Mouse (Mus musculus): Measurements from ENCODE around the gene Nom1.
A peak's percentile ranks its signal among the peaks of the same experiment; 100 is the strongest.
"Not testable (repeated sequence)": the region's sequence is repeated elsewhere in the genome, so short reads cannot be mapped to it uniquely, and the experiment has no call there.

Gene Nom1

DNA sequence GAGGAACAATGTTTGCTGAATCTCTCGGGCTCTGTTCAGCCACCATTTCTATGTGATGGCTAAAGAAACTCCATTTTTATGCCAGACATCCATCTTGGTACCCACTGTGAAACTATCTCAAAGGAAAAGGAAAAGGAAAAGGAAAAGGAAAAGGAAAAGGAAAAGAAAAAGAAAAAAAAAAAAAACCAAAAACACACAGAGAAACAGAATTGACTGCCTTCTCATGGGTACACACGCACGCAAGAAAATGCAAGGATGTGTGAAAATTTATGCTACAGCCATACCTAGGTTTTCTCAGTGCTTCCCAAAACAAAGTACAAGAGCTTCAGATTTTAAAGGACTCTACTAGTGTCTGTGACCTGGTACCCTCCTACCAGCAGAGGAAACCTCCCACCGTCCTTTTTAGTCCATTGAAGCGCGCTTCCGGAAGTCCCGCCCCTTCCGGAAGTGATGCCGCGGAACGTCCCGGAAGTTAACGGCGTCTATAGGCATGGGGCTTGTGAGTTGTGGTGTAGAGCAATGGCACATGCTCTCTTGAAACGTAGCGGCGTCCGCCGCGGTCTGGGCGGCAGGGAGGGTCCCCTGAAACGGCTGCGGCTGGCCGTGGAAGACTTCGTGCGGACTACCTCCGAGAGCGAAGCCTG is at the start of gene Nom1:
Gene Nom1 (plus strand): TSS at position 437 of the 644 bp plus-strand sequence.
- peak; percentile 99 for DNase-seq

GRCm38 (mm10) chr5:29387591-29387990 is 46.9 kb upstream of the Nom1 start:
- no peak for DNase-seq

DNA sequence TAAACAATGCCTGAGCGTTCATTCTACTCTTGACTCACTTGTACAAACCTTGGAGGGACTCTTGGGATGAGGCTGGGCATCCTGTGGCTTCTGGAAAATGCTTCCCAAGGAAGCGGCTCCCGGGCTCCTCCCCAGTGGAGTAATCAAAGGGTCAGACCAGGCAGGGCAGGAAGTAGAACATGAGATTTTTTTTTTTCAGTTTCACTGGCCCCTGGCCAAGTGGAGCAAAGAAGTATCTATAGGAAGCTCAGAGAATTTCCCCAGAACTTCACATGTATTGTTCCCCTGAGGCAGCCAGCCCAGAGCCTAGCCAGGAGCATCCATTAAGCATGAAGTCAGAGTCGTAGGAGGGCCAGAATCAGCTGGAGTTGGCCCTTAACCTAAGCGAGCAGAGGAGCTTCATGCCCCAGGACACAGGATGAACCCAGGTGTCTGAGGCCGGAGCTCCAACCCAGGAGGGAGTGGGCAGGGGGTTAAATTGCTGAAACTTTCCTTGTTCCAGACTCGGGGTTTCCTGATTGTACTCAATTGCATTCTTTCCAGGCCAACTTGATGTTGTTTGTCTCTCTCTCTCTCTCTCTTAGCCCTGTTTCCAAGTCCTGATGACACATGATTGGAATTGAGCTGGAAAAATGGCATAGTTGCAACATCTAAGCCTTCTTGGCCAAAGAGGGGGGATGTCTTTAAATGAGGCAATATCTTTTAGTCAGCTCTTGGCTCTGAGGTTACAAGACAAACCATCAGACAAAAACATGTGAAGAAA is 46.1 kb upstream of the Nom1 start:
- peak; percentile 97 for DNase-seq

DNA sequence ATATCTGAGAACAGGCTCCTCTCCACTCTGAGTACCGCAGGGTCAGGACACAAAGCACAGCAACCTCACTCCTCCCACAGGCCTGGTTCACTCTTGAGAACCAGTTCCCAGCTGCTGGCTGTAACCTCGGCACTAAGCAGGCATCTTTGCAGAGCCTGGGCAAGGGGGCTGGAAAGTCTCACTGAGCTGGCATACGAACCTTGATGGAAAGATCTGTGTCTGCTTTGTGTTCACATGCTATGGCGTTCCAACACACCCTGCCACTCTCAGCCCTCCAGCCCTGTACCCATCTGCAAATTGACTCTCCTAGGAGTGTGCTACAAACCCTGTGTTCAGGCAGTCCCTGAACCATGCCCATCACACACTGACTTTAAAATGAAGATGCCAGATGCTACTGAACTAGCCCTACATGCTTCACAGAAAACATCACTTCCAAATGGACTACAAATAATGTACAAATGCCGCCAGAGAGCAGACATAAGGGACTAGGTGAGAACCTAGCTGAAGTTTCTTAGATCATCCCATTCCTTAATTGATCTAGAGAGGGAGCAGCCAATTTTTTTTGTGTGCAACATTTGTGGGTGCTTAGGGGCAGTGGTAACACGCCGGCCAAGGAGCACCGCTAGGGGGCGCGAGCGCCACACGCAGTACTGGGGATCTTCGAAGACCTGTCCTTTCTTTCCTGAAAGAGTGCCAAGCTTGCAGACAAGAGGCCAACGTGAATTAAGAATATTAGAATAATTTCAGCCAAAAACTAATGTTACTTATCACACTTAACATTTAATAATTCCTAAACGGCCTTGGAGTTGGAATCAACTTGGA is 45.3 kb upstream of the Nom1 start:
- peak; percentile 97 for DNase-seq

DNA sequence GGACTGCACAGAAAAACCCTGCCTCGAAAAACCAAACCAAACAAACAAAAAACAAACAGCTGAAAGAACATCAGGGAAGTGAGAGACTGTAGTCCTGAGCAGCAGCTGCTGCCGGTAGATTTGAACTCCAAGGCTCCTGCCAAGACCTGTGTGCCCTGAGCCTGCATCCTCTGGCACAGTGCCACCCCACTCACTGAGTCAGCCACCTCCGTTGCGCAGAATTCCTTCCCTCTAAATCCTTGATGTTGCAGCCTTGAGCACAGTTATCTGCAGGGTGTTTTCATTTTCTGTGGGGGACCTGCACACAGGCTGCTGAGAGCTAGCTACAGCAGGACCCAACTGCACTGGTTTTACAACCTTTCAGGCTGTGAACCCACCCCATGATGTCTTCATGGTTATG is 36.0 kb upstream of the Nom1 start:
- DNase-seq = peak; percentile 44

- no peak for DNase-seq
Measured at GRCm38 (mm10) chr5:29410854-29411253, 23.6 kb upstream of the Nom1 start.

DNA sequence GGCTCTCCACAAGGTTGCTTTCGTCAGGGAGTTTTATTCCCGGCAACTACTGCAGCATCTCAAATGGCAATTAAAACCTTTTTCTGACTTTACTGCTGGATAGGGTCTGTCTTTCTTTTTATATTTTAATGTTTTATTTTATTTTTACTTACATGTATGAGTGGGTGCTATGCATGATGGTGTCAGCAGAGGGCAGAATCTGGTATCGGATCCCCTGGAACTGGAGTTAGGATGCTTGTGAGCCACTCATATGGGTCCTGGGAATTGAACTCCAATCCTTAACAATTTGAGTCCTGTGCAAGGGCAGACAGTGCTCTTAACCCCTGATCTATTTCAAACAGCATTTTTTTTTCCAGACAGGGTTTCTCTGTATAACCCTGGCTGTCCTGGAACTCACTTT is 21.4 kb upstream of the Nom1 start:
- DNase-seq = no peak

GRCm38 (mm10) chr5:29423330-29423729 is 11.1 kb upstream of the Nom1 start:
- not testable (repeated sequence) for DNase-seq

DNA sequence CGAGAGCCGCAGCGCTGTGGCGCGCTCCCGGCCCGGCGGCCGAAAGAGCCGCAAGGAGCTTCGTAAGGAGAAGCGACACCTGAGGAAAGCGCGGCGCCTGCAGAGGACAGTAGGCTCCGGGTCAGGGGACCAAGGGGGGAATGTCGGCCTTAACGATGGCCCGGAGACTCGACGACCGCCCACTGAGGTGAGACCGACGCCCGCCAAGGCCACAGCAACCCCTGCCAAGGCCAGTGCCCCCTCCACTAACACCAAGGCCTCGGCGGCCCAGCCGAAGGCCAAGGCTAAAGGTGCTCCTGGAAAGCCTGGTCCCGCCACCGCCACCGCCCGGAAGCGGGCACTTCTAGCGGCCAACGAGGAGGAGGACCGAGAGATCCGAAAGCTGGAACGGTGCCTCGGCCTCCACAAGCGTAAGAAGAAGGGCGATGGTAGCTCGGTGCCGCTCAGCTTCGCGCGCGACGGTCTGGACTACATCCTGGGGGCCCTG is 451 bp downstream of the Nom1 start:
- peak; percentile 93 for DNase-seq

DNA sequence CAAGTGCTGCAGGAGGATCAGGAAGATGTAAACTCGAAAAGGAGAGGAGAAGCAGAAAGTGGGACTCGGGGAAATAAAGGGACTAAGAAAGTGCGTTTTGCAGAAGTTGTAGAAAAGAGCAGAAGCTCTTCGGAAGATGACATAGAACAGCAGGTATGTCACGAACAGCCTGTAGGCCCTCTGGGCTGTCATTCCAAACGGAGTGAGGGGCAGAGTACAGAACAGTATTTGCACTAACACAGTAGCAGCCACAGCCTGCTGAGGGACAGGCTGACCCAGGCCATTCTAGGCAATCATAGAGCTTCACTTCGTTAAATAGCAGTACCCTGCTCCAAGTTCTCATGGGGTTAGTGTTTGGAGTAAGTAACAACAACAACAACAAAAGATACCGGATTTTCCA is 1.0 kb downstream of the Nom1 start:
- peak; percentile 65 for DNase-seq

DNA sequence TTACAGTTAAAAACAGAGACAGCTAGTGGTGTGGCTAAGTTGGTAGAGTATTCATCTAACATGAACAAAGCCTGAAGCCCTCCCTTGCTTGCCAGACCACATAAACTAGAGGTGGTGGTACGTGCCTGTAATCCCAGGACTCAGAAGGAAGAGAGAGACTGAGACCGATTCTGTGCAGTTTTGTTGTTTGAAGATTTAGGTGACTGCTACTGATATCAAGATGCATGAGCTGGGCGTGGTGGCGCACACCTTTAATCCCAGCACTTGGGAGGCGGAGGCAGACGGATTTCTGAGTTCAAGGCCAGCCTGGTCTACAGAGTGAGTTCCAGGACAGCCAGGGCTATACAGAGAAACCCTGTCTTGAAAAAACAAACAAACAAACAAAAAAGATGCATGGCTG is 2.3 kb downstream of the Nom1 start:
- peak; percentile 58 for DNase-seq

GRCm38 (mm10) chr5:29445275-29445674 is 10.8 kb downstream of the Nom1 start:
- no peak for DNase-seq

DNA sequence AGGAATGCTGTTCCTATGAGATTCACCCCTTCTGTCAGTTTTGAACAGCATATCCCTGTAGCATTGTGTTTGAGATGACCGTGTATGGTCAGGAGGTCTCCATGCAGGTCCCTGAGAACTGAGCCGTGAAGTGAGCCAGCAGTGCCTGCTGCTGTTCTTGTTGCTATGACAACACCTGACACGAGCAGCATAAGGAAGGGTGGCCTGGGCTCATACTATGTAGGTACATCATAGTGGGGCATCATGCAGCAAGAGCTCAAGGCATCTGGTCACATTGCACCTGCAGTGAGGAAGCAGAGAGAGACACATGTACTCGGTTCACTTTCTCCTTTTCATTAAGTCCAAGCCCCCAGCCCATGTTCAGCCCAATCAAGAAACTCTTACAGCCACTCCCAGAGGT is 17.9 kb downstream of the Nom1 start:
- DNase-seq = peak; percentile 78

DNA sequence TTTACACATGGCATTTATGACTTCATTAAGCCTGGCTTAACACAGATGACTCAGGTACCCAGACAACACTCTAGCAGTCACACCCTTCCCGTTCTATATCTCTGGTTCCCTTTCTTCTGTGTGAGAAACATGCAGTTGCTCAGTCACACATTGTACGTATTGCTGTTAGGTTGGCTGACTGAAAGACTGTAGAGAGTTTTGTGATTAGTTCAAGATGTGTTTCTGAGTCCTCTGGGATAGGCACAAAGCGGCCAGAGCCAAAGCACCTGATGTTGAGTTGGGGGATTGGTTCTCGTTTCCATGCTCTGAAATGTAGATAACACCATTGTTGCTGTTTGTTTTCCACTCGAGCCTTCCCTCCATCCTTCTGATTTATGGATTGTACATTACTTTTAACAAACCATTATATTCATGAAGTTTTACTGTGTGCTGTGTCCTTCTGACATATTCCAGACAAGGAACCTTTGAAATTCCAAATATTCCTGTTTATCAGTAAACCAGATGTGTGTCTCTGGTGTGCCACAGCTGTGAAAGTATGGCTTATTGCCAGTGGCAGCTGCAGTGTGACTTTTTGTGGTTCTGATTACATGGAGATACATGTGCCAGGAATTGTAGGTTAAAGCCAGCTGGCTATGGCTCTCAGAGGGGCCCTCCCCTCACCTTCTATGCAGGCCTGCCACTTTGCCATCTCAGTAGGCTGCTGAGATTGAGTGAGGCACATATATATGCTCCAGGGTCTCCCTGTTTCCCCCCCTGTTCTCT is 22.6 kb downstream of the Nom1 start:
- DNase-seq = peak; percentile 84

DNA sequence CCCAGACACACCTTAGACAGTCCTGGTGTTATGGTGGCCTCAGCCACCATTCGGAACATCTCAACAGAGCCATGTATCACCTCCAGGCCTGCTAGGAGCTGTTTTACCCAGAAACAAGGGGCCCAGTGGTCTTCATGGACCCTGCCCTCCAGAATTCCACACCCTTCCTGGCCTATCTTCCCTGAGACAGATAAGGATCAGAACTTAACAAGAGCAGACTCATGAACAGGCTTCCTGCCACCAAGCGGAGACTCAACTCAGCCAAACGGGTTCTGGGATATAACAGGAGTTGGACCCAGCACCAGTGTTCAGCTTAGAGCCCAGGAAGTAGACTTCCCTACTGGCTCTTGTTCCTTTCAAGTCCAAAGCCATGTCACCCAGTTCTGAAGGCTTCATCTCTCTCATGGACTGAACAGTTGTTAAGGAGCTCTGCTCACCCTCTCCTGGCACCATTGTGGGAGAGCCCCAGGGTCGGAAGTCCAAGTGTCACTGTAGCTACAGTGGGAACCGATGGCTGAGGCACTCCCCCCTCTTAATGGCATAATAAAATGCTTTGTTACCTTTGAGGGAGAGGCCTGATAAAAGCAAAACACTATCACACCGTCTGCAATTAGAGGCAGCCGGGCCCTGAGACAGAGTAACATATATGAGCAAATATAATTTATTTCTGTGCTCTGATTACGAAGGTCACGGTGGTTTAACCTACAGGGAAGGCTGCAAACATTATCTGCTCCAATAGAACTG is 28.7 kb downstream of the Nom1 start:
- no peak for DNase-seq

DNA sequence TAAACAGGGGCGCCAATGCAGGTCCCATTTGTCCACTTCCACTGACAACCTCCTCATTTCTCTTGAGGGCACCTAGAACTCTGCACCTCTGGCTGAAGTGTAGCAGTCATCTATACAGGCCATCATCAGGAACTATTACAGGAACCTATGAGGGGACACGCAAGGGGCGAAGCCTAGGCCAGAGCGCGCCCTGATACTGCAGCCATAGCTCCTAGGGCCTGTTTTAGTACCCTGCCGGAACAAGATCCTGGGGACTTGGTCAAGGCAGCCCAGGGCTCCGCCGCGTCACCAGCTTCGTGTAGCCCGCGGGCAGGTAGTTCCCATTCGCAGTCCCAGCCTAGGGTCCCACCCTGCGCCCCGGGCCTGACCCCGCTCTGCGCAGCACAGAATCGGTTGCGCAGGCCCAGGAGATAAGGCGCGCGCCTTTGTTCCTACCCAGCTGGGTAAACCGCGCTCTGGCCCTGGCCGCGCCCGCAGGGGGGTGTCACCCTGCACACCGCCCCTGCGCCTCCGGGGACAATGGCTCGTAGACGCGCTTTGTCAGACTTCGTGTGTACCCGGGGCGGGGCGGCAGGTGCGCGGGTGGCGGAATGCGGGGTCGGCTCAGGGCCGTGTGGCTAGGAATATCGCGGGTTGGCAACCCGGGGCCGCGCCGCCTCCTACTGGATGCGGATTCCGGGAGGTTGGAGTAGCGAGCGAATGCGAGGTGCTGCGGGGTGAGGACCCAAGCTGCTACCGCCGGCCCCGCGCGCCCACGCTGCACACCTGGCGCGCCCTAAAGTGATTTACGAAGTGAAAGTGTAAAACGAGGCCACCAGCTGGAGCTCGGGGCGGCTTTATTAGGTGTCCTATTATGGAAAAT is 33.3 kb downstream of the Nom1 start:
- no peak for DNase-seq

GRCm38 (mm10) chr5:29468351-29469065 is 34.0 kb downstream of the Nom1 start:
- no peak for DNase-seq

DNA sequence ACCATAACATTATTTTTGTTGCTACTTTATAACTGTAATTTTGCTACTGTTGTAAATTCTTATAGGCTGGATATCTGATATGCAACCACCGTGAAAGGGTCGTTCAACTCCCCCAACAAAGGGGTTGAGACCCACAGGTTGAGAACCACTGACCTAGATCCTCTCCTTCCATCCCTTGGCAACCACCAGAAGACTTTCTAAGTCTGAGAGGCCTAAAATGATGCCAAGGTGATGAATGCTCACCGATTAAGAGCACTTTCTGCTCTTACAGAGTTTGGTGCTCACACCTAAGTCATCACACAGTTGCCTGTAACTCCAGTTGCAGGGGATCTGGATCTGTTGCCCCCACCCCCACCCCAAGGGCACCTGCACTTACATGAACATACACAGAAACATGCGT is 35.0 kb downstream of the Nom1 start:
- no peak for DNase-seq

DNA sequence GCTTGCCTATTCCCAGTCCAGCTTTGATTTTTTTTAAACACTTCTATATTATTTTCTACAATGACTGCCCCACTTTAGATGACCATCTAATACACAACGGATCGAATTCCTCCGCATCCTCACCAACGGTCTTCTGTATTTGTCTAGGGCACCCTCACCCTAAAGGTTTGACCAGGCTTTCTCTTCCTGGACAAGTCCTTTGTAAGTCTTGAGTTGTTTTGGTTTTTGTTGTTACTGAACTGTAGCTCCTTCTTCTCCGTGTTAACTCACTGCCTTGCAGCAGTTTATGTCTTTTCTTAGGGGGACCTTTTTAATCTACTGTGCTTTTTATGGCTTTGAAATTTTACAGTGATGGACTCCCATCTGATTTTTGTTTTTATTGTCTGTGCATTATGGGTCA is 35.8 kb downstream of the Nom1 start:
- DNase-seq = no peak

GRCm38 (mm10) chr5:29470851-29471394 is 36.5 kb downstream of the Nom1 start:
- DNase-seq = peak; percentile 72
